Mouse (Mus musculus) urinary bladder, postnatal 4 days (tissue): ENCODE measurements around the gene Hlcs.
A peak's percentile ranks its signal among the peaks of the same experiment; 100 is the strongest.
"Not testable (repeated sequence)": the region's sequence is repeated elsewhere in the genome, so short reads cannot be mapped to it uniquely, and the experiment has no call there.

ENCODE experiments used
- DNase-seq, 2 experiments: peaks; one replicate each; pipeline ENCODE4 v3.0.0; 2021 to 2022; ENCODE audit warnings: low spot score in 2 of 2

Gene Hlcs

DNA sequence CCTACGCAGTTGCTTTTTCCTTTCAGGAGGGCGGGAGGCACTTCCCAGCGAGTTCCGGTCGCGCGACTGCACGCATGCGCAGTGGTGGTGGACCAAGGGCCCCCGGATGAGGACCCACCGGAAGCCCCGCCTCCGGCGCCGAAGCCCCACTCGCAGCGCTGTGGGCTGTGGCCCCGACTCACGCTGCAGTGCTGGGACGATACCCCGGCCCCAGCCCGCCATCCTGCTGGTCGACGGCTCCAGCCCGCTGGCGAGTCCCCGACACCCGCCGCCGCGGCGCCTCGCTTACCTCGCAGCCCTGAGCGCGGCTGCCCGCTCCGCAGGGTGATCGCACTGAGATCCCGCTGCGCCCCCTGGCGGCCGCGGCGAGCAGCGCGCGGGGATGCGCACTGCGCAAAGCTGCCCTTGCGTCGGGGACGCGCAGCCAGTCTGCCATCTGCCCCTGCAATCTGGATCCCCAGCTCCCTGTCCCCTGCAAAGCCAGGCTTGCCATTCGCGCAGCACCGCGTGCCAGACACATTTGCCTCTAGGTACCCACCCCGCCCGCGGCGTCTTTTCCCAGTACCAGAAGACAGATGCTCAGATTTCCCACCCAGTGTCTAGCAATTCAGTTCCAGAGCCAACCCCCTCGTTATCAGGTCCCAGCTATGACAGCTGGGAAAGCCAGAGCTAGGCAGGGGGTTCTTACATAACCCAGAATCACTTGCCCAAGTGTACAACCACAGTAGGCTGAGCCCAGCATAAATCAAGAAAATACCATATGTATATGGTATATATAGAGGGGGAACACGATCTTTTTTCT lies at the start of gene Hlcs:
Gene Hlcs, minus strand, starts transcription at position 343 of the 802 bp plus-strand sequence.
- DNase-seq, result peak; percentile 98

DNA sequence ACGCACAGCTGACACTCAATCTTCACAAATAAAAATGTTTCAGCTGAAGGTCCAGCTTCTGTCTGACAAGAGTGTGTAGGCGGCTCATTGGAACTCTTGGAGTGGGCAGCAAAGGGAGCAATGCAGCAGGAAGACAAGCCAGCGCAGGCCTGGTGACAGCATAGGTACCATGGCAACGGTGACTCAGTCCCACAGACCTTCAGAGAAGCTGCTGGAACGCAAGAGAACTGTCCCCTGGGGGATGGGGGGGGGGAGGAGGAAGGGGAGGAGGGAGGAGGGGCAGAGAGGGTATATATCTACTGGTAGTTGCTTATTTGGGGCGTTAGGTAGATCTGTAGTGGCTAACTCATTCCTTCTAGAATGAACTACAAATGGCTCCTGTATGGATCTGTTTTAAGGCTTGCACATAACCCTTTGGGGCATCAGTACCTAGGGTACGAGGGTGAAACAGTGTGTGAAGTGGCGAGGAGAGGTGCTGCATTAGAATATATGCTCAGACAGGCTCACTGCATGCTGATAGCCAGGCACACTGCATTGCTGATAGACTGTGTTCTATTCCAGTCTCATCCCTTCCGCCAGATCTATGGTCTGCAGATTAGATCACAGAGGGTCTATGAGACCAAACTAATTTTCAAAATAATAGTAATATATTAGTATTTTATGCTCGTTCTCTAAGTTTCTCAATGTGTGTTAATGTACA lies 49.0 kb upstream of the Hlcs start:
- DNase-seq, result peak in 1 of 2 experiments; percentile 37

DNA sequence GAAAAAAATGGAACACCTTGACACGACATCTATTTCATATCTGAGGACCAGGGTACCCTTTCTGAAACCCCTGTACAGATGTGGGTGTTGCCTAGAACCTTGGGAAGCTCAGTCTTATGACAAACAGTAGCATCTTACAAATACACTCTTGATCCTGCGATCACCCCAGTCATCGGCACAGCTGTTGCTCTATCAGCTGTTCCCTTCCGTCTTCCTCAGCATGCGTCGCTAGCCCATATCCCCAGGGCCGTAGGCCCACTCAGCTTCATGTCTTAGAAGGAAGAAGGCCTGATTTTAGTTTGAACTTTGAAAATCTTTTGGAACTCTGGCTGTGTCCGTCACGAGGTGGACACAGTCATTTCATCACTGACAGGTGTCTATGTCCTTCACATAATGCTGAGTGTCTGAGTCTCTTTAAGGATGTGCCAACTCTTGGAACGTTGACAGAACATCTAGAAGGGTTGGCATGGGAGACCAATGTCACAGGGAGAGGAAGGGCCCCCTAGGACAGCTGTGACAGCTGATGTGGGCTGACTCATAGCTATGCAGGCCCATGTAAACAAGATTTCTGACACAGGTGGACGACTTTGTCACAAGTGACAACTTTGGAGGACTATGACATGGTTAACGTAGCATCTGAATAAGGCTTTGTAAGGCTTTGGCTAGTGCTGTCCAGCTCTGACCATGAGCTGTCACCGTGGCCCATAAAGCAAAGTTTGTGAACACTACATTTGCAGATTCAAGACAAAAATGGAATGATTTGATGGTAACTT lies 47.4 kb upstream of the Hlcs start:
- DNase-seq, result no peak

- DNase-seq, result no peak
These were observed 44.7 kb upstream of the Hlcs start for GRCm38 (mm10) chr16:94358091-94358490.

GRCm38 (mm10) chr16:94356776-94357494 lies 43.6 kb upstream of the Hlcs start:
- DNase-seq, result no peak

GRCm38 (mm10) chr16:94356046-94356445 lies 42.7 kb upstream of the Hlcs start:
- no peak for DNase-seq

- no peak for DNase-seq
These were observed 41.1 kb upstream of the Hlcs start for GRCm38 (mm10) chr16:94354450-94354849.

DNA sequence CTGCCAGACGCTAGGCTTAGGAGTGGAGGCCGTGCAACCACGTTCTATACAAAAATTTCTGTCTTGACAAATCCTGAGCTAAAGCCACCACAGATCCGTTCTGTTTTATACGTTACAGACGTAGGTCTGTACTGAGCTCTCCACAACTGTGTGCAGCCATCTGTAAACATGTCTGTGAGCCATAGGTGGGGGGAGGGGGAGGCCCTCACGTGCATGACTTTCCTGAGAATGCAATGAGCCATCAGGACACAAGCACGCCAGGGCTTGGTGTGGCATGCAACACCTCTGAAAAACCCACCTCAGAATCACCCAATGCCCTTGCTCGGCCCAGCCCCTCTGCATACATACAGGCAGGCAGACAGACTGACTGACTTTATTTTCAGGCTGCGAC lies 36.9 kb upstream of the Hlcs start:
- no peak for DNase-seq

GRCm38 (mm10) chr16:94349588-94350286 lies 36.4 kb upstream of the Hlcs start:
- no peak for DNase-seq

GRCm38 (mm10) chr16:94348779-94349178 lies 35.4 kb upstream of the Hlcs start:
- DNase-seq, result no peak

- no peak for DNase-seq
These were observed 33.8 kb upstream of the Hlcs start for GRCm38 (mm10) chr16:94347080-94347731.

GRCm38 (mm10) chr16:94345733-94346132 lies 32.4 kb upstream of the Hlcs start:
- no peak for DNase-seq

DNA sequence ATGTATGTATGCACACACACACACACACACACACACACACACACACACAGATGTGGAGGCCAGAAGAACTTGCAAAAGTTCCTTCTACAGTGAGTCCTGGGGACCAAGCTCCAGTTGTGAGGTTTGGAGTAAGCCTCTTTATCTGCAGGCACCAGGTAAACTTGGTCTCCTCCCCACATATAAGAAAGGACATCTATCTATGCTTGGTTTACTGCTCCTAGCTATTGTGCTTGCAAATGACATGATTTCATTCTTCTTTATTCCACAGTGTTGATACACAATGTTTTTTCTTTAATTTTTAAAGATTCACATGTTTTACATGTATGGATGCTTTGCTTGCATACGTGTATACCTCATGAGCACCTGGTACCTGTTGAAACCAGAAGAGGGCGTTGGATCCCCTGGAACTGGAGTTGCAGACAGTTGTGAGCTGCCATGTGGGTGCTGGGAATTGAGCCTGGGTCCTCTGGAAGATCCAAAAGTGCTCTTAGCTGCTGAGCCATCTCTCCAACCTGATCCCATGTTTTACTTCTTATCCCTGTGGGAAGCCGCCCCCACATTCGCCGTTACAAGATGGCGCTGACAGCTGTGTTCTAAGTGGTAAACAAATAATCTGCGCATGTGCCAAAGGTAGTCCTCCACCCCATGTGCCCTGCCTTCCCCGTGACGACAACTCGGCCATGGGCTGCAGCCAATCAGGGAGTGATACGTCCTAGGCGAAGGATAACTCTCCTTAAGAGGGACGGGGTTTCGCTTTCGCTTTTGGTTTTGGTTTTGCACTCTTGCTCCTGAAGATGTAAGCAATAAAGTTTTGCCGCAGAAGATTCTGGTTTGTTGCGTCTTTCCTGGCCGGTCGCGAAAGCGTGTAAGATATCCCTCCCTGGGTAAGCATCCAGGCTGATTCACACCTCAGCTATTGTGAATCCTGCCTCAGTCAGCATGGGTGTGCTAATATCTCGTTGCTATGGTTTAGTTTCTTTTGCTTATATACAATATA lies 26.1 kb upstream of the Hlcs start:
- not testable (repeated sequence) for DNase-seq

GRCm38 (mm10) chr16:94335656-94336055 lies 22.3 kb upstream of the Hlcs start:
- DNase-seq, result no peak

- peak in 1 of 2 experiments; percentile 66 for DNase-seq
These were observed 18.5 kb upstream of the Hlcs start for GRCm38 (mm10) chr16:94331886-94332252.

GRCm38 (mm10) chr16:94331233-94331885 lies 18.0 kb upstream of the Hlcs start:
- DNase-seq, result no peak

DNA sequence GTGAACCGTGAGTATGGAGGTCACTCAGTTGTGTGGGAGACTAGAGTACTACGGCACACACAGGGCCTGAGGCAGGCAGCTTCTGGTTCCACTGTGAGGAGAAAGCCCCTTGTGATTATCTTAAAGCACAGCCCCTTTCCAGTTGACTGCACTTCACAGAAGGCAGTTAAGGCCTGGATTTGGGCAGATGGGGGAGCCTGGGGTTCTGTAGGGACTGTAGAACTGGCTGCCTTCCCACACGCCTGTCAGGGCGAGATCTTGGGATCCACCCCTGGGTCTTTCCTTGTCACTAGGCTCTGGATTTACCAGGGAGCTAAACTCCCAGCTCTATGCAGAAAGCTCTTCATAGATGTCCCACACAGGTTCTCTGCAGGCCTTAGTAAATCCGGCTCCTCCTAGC lies 17.1 kb upstream of the Hlcs start:
- no peak for DNase-seq

DNA sequence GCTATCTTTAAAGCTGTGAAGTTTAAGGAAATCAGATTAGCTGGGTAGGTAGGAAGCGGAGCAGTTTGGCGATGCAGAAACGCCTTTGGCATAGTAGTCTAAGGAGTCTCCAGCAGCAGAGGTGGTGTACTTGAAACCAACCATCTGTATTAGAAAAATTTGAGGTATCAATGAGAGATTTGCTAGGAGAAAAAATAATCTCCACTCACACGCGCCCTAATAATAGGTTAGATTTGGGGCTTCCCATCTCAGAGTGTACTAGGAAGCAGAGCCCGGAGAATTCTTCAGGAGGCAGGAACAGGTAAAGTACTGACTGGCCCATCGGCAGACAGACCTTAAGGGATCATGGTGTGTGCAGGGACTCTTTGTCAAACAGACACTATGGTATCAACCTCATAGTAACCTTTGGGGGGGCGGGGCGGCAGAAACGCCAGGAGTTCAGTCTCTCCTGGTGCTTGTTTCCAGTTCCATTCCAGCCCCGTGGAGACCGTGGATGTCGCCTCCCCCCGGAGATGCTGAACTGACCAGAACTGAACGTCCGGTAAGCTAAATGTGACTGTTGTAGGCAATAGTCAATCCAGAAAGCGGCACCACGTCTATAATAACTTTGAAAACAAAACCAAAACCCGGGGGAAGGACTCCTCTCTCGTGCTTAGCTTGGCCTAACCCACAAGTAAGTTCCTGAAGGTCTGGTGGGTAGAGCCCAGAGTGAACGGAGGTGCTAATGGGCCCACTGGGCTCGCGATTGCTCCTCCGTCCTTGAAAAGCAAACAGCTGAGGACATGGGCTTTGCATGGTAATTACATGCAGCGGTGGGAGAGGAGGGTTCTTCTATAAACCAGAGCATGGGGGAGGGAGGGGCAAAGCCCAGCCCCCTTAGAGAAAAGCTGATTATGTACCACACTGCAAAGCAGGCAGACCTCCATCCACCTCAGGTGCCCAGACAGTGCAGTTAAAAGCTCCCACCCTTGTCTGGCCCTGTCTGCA lies 15.8 kb upstream of the Hlcs start:
- no peak for DNase-seq
